Mouse (Mus musculus) spleen, embryonic (tissue): ENCODE results near the gene Tprgl.

Experiments
- CTCF ChIA-PET: fragments of 350-600 bp; sonication (Branson Sonifier 250); formaldehyde crosslinking; loops from one replicate; lab custom pipeline; 2022; lab: Charles Lee

Gene Tprgl

GRCm38 (mm10) chr4:154160538-154161390 lies at the start of gene Tprgl:
Gene Tprgl, minus strand, starts transcription at chr4:154160666.
- CTCF ChIA-PET = interaction anchor here (0.6 to 1.4 kb wide), 3 partner anchors 18 to 1822 kb away, joined by 3 to 4 read pairs (median 3); partner anchors contain the start of gene Chd5

- CTCF ChIA-PET = no interaction called here
Measured at GRCm38 (mm10) chr4:154209825-154210224, 49.4 kb upstream of the Tprgl start.

GRCm38 (mm10) chr4:154209054-154209453 lies 48.6 kb upstream of the Tprgl start:
- CTCF ChIA-PET = interaction anchor here (0.5 kb wide), 1 partner anchor 144 kb away, joined by 3 read pairs; no protein-coding TSS in a partner anchor

GRCm38 (mm10) chr4:154207261-154207660 lies 46.8 kb upstream of the Tprgl start:
- CTCF ChIA-PET = no interaction called here

GRCm38 (mm10) chr4:154205392-154205791 lies 44.9 kb upstream of the Tprgl start:
- CTCF ChIA-PET = no interaction called here

- CTCF ChIA-PET = no interaction called here
Measured at GRCm38 (mm10) chr4:154204532-154204931, 44.1 kb upstream of the Tprgl start.

- CTCF ChIA-PET = no interaction called here
Measured at GRCm38 (mm10) chr4:154201511-154201910, 41.0 kb upstream of the Tprgl start.

GRCm38 (mm10) chr4:154198377-154198961 lies 38.0 kb upstream of the Tprgl start:
- CTCF ChIA-PET = no interaction called here

- CTCF ChIA-PET = no interaction called here
Measured at GRCm38 (mm10) chr4:154197961-154198360, 37.5 kb upstream of the Tprgl start.

- CTCF ChIA-PET = no interaction called here
Measured at GRCm38 (mm10) chr4:154188948-154189347, 28.5 kb upstream of the Tprgl start.

GRCm38 (mm10) chr4:154186002-154186537 lies 25.6 kb upstream of the Tprgl start:
- CTCF ChIA-PET = no interaction called here

GRCm38 (mm10) chr4:154185001-154185400 lies 24.5 kb upstream of the Tprgl start:
- CTCF ChIA-PET = no interaction called here

GRCm38 (mm10) chr4:154183566-154183965 lies 23.1 kb upstream of the Tprgl start:
- CTCF ChIA-PET = no interaction called here

- CTCF ChIA-PET = no interaction called here
Measured at GRCm38 (mm10) chr4:154181001-154181400, 20.5 kb upstream of the Tprgl start.

- CTCF ChIA-PET = no interaction called here
Measured at GRCm38 (mm10) chr4:154177257-154177656, 16.8 kb upstream of the Tprgl start.

- CTCF ChIA-PET = no interaction called here
Measured at GRCm38 (mm10) chr4:154171931-154172604, 11.6 kb upstream of the Tprgl start.

- CTCF ChIA-PET = no interaction called here
Measured at GRCm38 (mm10) chr4:154171151-154171930, 10.9 kb upstream of the Tprgl start.

GRCm38 (mm10) chr4:154170506-154171150 lies 10.2 kb upstream of the Tprgl start, which contains the start of gene Megf6:
Gene Megf6, plus strand, starts transcription at chr4:154170730.
- CTCF ChIA-PET = no interaction called here

GRCm38 (mm10) chr4:154170021-154170420 lies 9.6 kb upstream of the Tprgl start:
- CTCF ChIA-PET = no interaction called here

- CTCF ChIA-PET = no interaction called here
Measured at GRCm38 (mm10) chr4:154167053-154167452, 6.6 kb upstream of the Tprgl start.

- CTCF ChIA-PET = interaction anchor here (0.7 kb wide), 1 partner anchor 9 kb away, joined by 3 read pairs; no protein-coding TSS in a partner anchor
Measured at GRCm38 (mm10) chr4:154163296-154163695, 2.8 kb upstream of the Tprgl start.
